Mouse (Mus musculus) E14TG2a.4 (cell line): ENCODE data around the gene Mt1.

ENCODE experiments used
- CTCF ChIP-seq: conservative IDR thresholded peaks from 2 replicates; pipeline ENCODE4 v1.5.1; 2014; ENCODE audit warnings: low read length
- POU5F1 ChIP-seq: IDR thresholded peaks from 2 replicates; pipeline ENCODE4 v1.6.1; 2014; ENCODE audit warnings: low read length, borderline replicate concordance

DNA sequence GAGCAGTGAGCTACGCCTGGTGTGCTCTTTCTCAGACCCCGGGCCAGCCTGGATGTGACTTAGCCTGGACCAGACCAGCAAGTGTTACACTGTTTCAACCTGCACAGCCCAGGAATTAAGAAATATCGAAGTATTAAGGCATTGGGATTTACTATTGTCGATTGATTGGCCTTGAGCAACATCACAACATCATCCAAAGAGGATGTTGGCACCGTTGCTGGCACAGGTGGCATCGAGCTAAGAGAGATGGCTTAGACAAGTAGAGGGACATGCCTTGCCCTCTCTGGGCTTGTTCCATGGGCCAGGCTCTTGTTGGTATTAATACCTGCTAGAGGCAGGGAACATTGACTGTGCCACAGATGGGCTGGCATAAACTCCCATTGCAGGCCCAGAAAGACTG is 43.3 kb upstream of the Mt1 start:
- TF ChIP-seq CTCF (no peak), POU5F1 (no peak)
